Mouse (Mus musculus) MEL (cell line): ENCODE measurements around the gene Gsg1l.

Source experiments
- CTCF ChIP-seq, 3 experiments: IDR thresholded peaks in 2 of 3; conservative IDR thresholded peaks in 1 of 3; 2 replicates each; pipeline ENCODE4 v1.5.1; 2011 to 2012; ENCODE audit warnings: low read length in 3 of 3, low read depth in 2 of 3, mild to moderate bottlenecking in 2 of 3, improper control_type of control experiment in 1 of 3, inconsistent platforms in 1 of 3, mixed read lengths in 1 of 3, moderate library complexity in 1 of 3; ENCODE audit not compliant: control insufficient read depth in 1 of 3, insufficient read depth in 1 of 3, poor library complexity in 1 of 3, severe bottlenecking in 1 of 3
- E2F4 ChIP-seq: IDR thresholded peaks from 2 replicates; pipeline ENCODE4 v1.6.1; 2011; ENCODE audit warnings: low read depth, low read length, improper control_type of control experiment, borderline replicate concordance
- MXI1 ChIP-seq: IDR thresholded peaks from 2 replicates; pipeline ENCODE4 v1.6.1; 2011; ENCODE audit warnings: mild to moderate bottlenecking, low read depth, low read length, improper control_type of control experiment
- NRF1 ChIP-seq: IDR thresholded peaks from 2 replicates; pipeline ENCODE4 v1.6.1; 2014; ENCODE audit warnings: low read depth, mild to moderate bottlenecking, inconsistent platforms, low read length, improper control_type of control experiment, moderate library complexity; ENCODE audit not compliant: poor library complexity, insufficient read depth, severe bottlenecking
- POLR2A ChIP-seq, 2 experiments: IDR thresholded peaks; 2 replicates each; pipeline ENCODE4 v1.6.1; 2011 to 2012; ENCODE audit warnings: low read length in 2 of 2, mild to moderate bottlenecking in 2 of 2, control low read depth in 1 of 2, improper control_type of control experiment in 1 of 2, low read depth in 1 of 2, moderate library complexity in 1 of 2; ENCODE audit not compliant: control insufficient read depth in 1 of 2, insufficient read depth in 1 of 2, poor library complexity in 1 of 2
- USF1 ChIP-seq: IDR thresholded peaks from 2 replicates; pipeline ENCODE4 v1.6.1; 2014; ENCODE audit warnings: low read depth, mild to moderate bottlenecking, inconsistent platforms, low read length, improper control_type of control experiment, moderate library complexity

DNA sequence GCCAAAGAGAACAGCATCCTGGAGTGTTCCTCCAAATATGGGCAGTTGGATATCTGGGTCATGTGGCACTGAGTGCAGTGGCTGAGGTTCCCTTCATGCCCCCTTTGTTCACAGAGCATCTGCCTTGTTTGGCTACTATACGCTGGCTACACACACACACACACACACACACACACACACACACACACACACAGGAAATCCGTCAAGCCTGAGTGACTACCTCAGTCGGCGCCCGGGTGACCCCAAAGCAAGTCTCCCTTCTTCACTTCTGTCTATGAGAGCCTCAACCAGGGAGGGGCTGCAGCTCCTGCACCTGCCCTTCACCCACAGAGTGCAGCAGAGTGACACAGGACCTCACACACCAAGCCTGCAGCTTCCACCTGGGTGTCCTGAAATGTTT lies 161.4 kb downstream of the Gsg1l start:
- no peak for TF ChIP-seq POLR2A (IDR thresholded peaks at IDR 0.05; ENCODE audit: control insufficient read depth in 1 of 2, insufficient read depth in 1 of 2, low read depth in 1 of 2, low read length in 2 of 2, poor library complexity in 1 of 2)
- no peak for TF ChIP-seq CTCF (IDR thresholded peaks at IDR 0.05 in 2 of 3, conservative IDR thresholded peaks at IDR 0.05 in 1 of 3; ENCODE audit: control insufficient read depth in 1 of 3, insufficient read depth in 1 of 3, low read depth in 2 of 3, low read length in 3 of 3, poor library complexity in 1 of 3, severe bottlenecking in 1 of 3)
- TF ChIP-seq USF1: no peak
- no peak for TF ChIP-seq MXI1
- no peak for TF ChIP-seq NRF1
- no peak for TF ChIP-seq E2F4
